Mouse (Mus musculus): ENCODE data around the gene Vcl. TPM values are rescaled to one million over a fixed set of nuclear protein-coding genes. Genes with fewer than 3 reads are reported as not detected.

The Vcl gene
- polyA plus RNA-seq, 1 experiment, result 129 TPM

DNA sequence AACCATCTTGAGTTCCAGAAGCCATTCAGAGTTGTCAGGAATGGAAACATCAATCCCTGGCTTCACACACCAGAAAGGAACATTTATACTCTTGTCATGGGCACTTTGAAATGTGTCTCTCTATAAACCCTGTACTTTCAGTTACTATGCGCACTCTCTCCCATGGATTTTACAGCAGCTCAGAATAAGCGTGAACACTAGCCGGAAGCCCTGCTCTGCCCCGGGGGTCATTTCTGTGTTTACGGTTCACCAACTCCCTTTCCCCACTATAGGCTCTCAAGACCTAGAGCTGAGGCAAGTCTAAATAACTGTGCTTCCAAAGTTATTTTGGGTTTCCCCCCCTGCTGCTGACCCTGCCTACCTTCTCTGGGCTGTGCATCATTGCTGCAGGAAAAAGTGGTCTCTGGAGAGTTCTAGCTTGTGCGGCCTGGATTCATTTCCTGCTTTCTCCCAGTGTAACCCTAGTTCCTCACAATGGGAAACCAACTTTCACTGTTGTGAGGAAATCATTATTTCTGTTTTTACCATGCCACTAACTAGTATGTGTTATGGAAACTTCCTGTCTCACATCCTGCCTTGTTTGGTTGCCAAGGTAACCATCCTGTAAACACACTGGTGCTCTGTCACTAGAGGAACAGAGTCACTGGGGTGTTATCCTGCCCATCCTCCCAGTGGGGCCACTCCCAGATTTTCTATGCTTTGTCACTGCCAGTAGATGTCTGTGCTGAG is 102.7 kb downstream of the Vcl start:
- Histone ChIP-seq H3K36me3 (ENCODE audit: control insufficient read depth, insufficient read depth) (peaks cover 86% of the 10 kb centered on the region), H3K79me2 (ENCODE audit: control insufficient read depth, insufficient read depth) (no peaks in the 10 kb centered on the region), H3K27me3 (ENCODE audit: control insufficient read depth, insufficient read depth, insufficient read length) (no peaks in the 10 kb centered on the region), H3K4me3 (ENCODE audit: insufficient read depth, poor library complexity, severe bottlenecking) (no peak overlapping the region), H3ac (ENCODE audit: control insufficient read depth, insufficient read length, low read depth) (no peak overlapping the region), H3K79me3 (ENCODE audit: low read depth) (no peaks in the 10 kb centered on the region)
- TF ChIP-seq MYOG (IDR thresholded peaks at IDR 0.05; ENCODE audit: control insufficient read depth, extremely low read depth, insufficient read length) (no peak), MYOD1 (IDR thresholded peaks at IDR 0.05; ENCODE audit: control insufficient read depth, insufficient read length, low read depth) (no peak)

DNA sequence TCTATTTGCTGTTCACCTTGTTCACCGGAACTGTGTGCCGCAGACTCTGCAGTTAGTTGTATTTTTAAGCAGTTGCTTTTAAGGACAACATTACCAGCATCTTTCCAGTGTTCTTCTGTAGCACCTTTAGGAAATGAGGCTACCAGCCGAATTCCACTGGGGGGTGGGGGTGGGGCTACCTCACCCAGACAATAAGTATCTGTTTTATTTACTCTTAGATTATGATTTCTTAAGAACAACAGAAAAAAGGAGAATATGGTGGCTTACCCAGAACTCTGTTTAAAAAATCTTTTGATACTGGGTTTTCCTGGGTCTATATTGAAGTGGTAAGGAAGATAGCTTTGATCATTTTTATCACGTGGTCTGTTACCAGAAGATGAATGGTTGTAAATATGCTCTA is 105.1 kb downstream of the Vcl start:
- no peak overlapping the region for H3K4me3 ChIP-seq (ENCODE audit: insufficient read depth, poor library complexity, severe bottlenecking)
- H3K36me3 ChIP-seq (ENCODE audit: control insufficient read depth, insufficient read depth), result peaks cover 85% of the 10 kb centered on the region
- H3K27me3 ChIP-seq (ENCODE audit: control insufficient read depth, insufficient read depth, insufficient read length), result no peaks in the 10 kb centered on the region
- TF ChIP-seq CTCF (IDR thresholded peaks at IDR 0.05; ENCODE audit: control insufficient read depth, insufficient read depth, insufficient read length), result no peak
- TF ChIP-seq MAX (IDR thresholded peaks at IDR 0.05), result no peak
- TF ChIP-seq USF1 (IDR thresholded peaks at IDR 0.05; ENCODE audit: low read depth), result no peak
- no peak for TF ChIP-seq MYOD1 (IDR thresholded peaks at IDR 0.05; ENCODE audit: control insufficient read depth, insufficient read length, low read depth)
- no peak for TF ChIP-seq FOSL1 (IDR thresholded peaks at IDR 0.05; ENCODE audit: insufficient read depth, low read length, poor library complexity, severe bottlenecking)
- no peak for TF ChIP-seq CEBPB (IDR thresholded peaks at IDR 0.05; ENCODE audit: low read depth)
- no peak for TF ChIP-seq MYOG (IDR thresholded peaks at IDR 0.05; ENCODE audit: control insufficient read depth, extremely low read depth, insufficient read length)
- H3K79me3 ChIP-seq (ENCODE audit: low read depth), result no peaks in the 10 kb centered on the region
- H3K79me2 ChIP-seq (ENCODE audit: control insufficient read depth, insufficient read depth), result no peaks in the 10 kb centered on the region
- no peak overlapping the region for H3ac ChIP-seq (ENCODE audit: control insufficient read depth, insufficient read length, low read depth)

DNA sequence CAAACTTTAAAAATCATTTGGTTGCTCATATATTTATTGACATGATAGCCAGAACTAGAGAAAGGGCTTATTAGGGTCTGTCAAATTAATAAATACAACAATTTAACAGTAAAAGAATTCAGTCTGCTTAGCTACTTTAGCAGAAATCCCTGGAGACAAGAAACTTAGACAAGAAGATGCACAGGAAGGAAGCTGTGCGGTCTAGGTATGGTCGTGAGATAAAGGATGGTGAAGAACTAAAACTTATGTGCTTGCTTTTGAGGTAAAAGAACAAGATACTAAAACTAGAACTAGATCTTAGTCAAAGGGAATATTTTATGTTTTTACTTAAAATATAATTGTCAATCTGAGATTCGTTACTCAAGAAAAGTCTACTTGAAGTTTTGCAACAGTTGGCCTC is 105.6 kb downstream of the Vcl start:
- Histone ChIP-seq H3K36me3 (ENCODE audit: control insufficient read depth, insufficient read depth) (peaks cover 85% of the 10 kb centered on the region), H3K79me2 (ENCODE audit: control insufficient read depth, insufficient read depth) (no peaks in the 10 kb centered on the region), H3ac (ENCODE audit: control insufficient read depth, insufficient read length, low read depth) (no peak overlapping the region), H3K4me3 (ENCODE audit: insufficient read depth, poor library complexity, severe bottlenecking) (no peak overlapping the region), H3K27me3 (ENCODE audit: control insufficient read depth, insufficient read depth, insufficient read length) (no peaks in the 10 kb centered on the region), H3K79me3 (ENCODE audit: low read depth) (no peaks in the 10 kb centered on the region)
- TF ChIP-seq MYOG (IDR thresholded peaks at IDR 0.05; ENCODE audit: control insufficient read depth, extremely low read depth, insufficient read length) (no peak), USF1 (IDR thresholded peaks at IDR 0.05; ENCODE audit: low read depth) (no peak)

DNA sequence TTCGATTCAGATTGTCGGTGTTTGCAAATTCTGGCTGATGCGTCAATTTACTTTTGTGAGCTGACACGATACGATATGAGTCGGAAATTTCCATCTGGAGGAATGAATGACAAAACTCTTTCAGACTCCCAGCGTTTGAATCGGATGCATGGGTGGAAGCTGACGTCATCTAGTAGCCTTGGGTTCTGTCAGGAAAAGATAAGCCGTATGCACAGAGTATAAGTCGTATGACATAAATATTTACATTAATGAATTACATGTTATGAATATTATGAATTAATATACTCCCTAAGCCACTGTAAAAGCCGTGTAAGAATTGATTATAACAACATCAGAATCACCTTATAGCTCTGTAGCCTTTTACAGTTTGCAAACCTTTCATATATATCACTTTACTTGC is 109.9 kb downstream of the Vcl start:
- TF ChIP-seq FOSL1 (IDR thresholded peaks at IDR 0.05; ENCODE audit: insufficient read depth, low read length, poor library complexity, severe bottlenecking) (no peak), MAX (IDR thresholded peaks at IDR 0.05) (no peak), MYOG (IDR thresholded peaks at IDR 0.05; ENCODE audit: control insufficient read depth, extremely low read depth, insufficient read length) (no peak), CTCF (IDR thresholded peaks at IDR 0.05; ENCODE audit: control insufficient read depth, insufficient read depth, insufficient read length) (no peak), CEBPB (IDR thresholded peaks at IDR 0.05; ENCODE audit: low read depth) (no peak), USF1 (IDR thresholded peaks at IDR 0.05; ENCODE audit: low read depth) (no peak), MYOD1 (IDR thresholded peaks at IDR 0.05; ENCODE audit: control insufficient read depth, insufficient read length, low read depth) (no peak)

DNA sequence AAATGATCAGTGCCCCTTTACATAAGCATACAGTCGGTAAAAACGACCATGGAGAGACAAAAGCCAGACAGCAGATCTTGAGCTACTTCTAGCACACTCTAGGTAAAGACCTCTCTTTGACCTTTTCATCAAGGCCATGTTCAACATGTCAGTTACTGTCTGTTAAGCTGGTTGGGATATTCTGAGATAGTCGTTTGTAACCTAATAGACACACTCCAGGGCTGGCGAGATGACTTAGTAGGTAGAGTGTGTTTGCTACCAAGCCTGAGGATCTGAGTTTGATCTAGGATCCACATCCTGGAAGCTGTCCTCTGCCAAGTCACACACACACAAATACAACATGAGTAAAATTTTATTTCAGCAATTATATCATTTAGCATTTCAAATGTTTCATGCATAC is 110.4 kb downstream of the Vcl start:
- Histone ChIP-seq H3K4me3 (ENCODE audit: insufficient read depth, poor library complexity, severe bottlenecking) (no peak overlapping the region), H3ac (ENCODE audit: control insufficient read depth, insufficient read length, low read depth) (no peak overlapping the region), H3K79me3 (ENCODE audit: low read depth) (no peaks in the 10 kb centered on the region), H3K27me3 (ENCODE audit: control insufficient read depth, insufficient read depth, insufficient read length) (no peaks in the 10 kb centered on the region), H3K79me2 (ENCODE audit: control insufficient read depth, insufficient read depth) (peaks cover 6% of the 10 kb centered on the region), H3K36me3 (ENCODE audit: control insufficient read depth, insufficient read depth) (peaks cover 78% of the 10 kb centered on the region)
- TF ChIP-seq MYOD1 (IDR thresholded peaks at IDR 0.05; ENCODE audit: control insufficient read depth, insufficient read length, low read depth) (no peak), FOSL1 (IDR thresholded peaks at IDR 0.05; ENCODE audit: insufficient read depth, low read length, poor library complexity, severe bottlenecking) (no peak), CEBPB (IDR thresholded peaks at IDR 0.05; ENCODE audit: low read depth) (no peak), USF1 (IDR thresholded peaks at IDR 0.05; ENCODE audit: low read depth) (no peak), MAX (IDR thresholded peaks at IDR 0.05) (no peak), MYOG (IDR thresholded peaks at IDR 0.05; ENCODE audit: control insufficient read depth, extremely low read depth, insufficient read length) (no peak), CTCF (IDR thresholded peaks at IDR 0.05; ENCODE audit: control insufficient read depth, insufficient read depth, insufficient read length) (no peak)

More for the DNA sequence above, 109.9 kb downstream of the Vcl start:
- Histone ChIP-seq H3ac (ENCODE audit: control insufficient read depth, insufficient read length, low read depth) (no peak overlapping the region), H3K4me3 (ENCODE audit: insufficient read depth, poor library complexity, severe bottlenecking) (no peak overlapping the region), H3K36me3 (ENCODE audit: control insufficient read depth, insufficient read depth) (peaks cover 78% of the 10 kb centered on the region), H3K27me3 (ENCODE audit: control insufficient read depth, insufficient read depth, insufficient read length) (no peaks in the 10 kb centered on the region), H3K79me2 (ENCODE audit: control insufficient read depth, insufficient read depth) (peaks cover 2% of the 10 kb centered on the region), H3K79me3 (ENCODE audit: low read depth) (no peaks in the 10 kb centered on the region)

DNA sequence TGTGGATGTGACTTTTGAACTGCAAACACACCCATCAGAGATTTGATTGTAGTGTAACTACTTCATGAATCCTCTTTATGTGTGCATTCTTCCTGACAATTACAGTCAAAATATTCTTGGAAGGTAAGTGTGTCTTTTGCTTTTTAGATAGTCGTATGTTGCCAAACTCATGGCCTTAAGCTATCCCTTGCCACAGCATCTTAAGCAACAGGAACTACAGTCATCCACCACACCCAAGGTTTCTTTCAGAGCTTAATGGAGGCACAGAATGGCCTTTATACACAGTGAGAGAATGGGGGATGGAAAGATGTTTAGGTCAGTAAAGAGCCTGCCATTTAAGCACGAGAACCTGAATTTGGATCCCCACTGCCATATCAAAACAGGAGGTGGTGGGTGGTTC is 118.6 kb downstream of the Vcl start:
- TF ChIP-seq MAX (IDR thresholded peaks at IDR 0.05), result no peak
- no peak for TF ChIP-seq CEBPB (IDR thresholded peaks at IDR 0.05; ENCODE audit: low read depth)
- TF ChIP-seq FOSL1 (IDR thresholded peaks at IDR 0.05; ENCODE audit: insufficient read depth, low read length, poor library complexity, severe bottlenecking), result no peak
- no peak for TF ChIP-seq MYOG (IDR thresholded peaks at IDR 0.05; ENCODE audit: control insufficient read depth, extremely low read depth, insufficient read length)
- no peak for TF ChIP-seq USF1 (IDR thresholded peaks at IDR 0.05; ENCODE audit: low read depth)
- TF ChIP-seq MYOD1 (IDR thresholded peaks at IDR 0.05; ENCODE audit: control insufficient read depth, insufficient read length, low read depth), result no peak
- TF ChIP-seq CTCF (IDR thresholded peaks at IDR 0.05; ENCODE audit: control insufficient read depth, insufficient read depth, insufficient read length), result no peak
- peaks cover 38% of the 10 kb centered on the region for H3K79me3 ChIP-seq (ENCODE audit: low read depth)
- H3ac ChIP-seq (ENCODE audit: control insufficient read depth, insufficient read length, low read depth), result no peak overlapping the region
- peaks cover 20% of the 10 kb centered on the region for H3K36me3 ChIP-seq (ENCODE audit: control insufficient read depth, insufficient read depth)
- no peak overlapping the region for H3K4me3 ChIP-seq (ENCODE audit: insufficient read depth, poor library complexity, severe bottlenecking)
- no peaks in the 10 kb centered on the region for H3K27me3 ChIP-seq (ENCODE audit: control insufficient read depth, insufficient read depth, insufficient read length)
- H3K79me2 ChIP-seq (ENCODE audit: control insufficient read depth, insufficient read depth), result peaks cover 73% of the 10 kb centered on the region
